Mouse (Mus musculus) lung, postnatal 36 days (tissue): ENCODE measurements around the gene Gdpd4.

ENCODE experiments used
- DNase-seq: peaks from one replicate; pipeline ENCODE4 v3.0.0; 2022; ENCODE audit warnings: mixed read lengths

Gene Gdpd4

DNA sequence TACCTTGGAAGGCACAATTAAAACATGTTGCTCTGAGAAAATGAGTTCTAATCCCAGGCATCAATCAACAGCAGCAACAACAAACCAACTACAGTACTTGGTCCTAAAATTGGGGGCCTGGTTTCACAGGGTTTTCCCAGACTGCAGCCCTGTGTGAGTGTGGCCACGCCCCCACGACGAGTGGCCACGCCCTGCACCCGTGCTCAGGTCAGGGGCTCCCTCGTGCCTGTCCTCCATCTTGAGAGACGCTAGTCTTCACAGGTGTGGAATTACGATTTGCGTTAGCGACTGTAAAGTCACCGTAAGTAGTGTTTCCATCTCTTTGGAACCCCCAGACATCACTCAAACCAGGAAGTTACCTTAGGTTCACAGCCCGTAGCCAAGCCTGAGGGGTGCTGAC is at the start of gene Gdpd4:
Gene Gdpd4 (plus strand): TSS at position 214 of the 400 bp plus-strand sequence.
- no peak for DNase-seq

DNA sequence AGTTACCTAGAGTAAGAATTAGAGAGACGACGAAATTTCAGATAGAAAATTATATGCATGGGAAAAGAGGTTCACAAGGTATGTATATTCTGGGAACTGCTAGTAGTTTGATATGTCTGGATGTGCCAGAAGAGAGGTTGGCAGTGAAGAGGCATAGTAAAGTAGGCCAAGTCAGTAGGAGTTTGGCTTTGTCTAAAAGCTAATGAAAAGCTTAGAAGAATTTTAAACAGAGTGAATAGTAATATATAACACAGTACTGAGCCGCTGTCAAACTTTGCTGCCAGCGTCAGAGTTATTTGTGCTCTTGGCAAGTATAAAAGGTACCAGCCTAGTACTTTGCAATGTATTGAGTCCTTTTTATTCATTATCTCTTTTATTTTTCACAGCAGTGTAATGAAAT is 47.4 kb upstream of the Gdpd4 start:
- no peak for DNase-seq

DNA sequence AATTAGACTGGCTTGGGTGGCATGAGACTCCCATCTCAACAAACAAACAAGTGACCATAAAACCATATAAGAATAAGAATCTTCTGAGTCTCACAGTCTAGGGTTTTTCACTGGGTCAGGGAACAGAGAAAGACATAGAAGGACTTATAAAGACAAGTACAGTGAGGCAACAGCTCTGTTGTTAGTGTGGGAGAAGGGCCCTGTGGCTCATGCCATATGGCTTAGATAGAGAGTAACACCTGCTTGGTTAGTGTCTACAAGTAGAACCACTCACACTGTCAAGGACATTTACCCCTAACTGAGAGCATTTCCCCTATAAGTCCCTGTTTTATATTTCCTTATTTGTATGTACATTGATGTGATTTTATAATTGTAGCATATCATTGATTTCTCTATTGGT is 46.4 kb upstream of the Gdpd4 start:
- DNase-seq = no peak

DNA sequence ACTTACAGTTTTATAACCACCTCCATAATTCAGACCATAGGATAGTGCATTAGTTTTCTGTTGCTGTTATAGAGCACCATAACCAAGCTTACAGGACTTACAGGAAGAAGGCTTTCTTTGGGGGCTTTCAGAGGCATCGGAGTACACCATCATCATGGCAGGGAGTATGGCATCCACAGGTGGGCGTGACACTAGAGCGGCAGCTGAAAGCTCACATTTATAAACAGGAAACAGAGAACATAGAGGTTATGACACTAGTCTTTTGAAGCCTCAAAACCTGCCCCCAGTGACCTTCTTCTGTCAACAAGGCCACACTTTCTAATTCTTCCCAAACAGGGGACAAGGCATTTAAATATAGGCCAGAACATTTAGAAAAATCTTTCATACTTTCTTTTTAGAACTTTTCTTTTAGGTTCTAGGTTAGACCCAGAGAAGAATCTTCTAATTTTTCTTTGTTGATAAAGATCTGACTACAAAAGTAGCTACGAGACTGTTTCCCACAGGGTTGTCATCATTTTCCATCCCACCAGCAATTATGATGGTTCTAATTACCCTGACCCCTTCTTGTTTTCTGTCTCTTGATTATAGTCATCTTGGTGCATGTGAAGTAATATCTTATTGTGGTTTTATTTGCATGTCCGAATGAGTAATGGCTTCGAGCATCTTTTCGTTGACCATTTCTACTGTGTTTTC is 41.8 kb upstream of the Gdpd4 start:
- DNase-seq = no peak

DNA sequence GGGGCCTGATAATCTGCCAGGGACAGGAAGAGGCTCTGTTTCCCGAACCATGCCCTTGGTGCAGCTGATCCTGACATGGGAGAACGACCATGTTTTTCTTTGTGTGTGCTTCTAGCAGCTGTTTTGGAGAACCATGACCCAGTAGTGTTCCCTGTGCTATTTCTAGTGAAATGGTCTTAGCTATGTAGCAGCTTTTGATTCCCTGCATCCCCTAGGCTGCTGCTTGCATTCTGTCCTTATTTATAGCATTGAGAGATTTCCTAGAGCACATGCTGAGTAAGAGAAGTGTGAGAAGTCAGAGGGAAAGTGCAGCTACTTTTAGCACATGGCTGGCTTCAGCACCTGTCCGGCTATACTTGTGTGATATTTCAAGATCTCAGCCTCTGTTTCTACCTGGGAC is 8.1 kb upstream of the Gdpd4 start:
- DNase-seq = no peak

DNA sequence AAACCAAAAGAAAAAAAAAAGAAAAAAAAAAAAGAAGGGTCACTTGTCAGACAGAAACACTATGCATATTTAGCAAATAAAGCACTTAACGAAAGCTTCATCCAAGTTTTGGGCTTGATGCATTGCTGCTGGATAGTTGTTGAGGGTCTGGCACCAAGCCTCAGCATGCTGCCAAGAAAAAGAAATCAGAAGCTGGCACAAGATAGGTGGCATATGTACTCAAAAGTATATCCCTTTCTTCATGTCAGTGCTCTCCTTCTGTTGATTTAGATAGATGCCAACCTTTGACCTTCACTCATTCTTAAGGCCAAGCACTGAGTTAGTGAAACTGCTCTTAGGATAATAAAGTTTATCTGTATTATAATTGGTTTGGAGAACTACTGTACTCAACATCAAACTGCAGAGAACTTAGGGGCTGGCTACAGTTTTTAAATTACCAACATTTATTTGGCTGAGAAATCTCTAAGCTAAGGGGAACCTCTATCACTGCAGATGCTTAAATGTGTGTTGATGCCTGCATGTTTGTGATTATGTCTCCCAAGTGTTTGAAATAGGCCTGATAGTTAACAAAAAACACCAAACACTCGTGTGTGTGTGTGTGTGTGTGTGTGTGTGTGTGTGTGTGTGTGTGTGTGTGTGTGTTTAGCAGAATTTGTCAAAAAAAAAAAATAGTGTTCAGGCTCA is 4.8 kb upstream of the Gdpd4 start:
- no peak for DNase-seq

DNA sequence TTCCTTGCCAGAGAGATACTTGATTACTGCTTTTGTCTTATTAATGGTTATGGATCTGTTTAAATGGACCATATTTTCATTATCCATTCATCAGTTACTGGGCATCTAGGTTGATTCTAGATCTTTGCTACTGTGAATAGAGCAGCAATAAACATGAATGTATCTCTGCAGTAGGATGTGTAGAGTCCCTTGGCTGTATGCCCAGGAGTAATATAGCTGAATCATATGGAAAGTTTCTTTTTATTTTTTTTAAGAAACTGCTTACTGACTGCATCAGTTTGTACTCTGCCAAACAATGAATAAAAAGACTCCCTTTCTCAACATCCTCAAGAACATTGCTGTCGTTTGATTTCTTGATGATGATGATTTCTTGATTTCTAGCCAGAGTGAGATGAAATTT is 6.1 kb downstream of the Gdpd4 start:
- no peak for DNase-seq

GRCm38 (mm10) chr7:97926978-97927377 is 7.2 kb downstream of the Gdpd4 start:
- no peak for DNase-seq

- DNase-seq = no peak
Measured at GRCm38 (mm10) chr7:97944485-97944884, 24.7 kb downstream of the Gdpd4 start.

DNA sequence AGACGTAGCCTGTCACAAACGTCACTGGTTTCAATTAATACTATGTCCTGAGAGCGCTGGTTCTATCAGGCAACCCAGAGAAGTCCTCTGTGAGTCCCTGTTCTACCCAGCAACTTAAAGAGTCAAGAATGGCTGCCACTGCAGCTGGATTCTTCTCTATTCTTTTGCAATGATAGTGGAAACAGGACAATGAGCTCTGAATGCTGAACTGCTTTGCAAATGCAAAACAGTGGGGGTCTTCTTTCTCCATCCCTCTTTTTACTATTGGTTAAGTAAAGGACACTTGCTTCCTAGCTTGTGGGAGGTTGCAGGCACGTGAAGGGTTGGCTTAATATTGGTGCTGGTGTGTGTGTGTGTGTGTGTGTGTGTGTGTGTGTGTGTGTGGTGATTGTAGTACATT is 52.7 kb downstream of the Gdpd4 start:
- DNase-seq = no peak

DNA sequence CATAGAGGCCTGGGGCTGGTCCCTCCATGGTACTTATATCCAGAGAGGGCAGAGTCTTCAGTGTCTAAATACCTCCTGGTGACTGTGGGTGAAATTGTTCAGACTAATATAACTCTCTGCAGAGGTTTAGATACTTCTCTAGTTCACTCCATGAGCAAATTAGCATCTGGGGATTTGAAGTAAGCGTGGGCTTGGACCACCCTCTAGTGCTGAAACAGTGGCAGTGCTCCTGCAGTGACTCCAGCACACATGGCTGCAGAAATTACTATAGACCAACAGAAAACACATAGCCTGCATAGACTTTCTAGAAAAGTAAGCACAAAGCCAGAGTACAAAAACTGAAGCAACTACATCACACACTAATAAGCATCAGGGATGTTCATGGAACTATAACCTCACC is 57.7 kb downstream of the Gdpd4 start:
- peak; percentile 59 for DNase-seq

DNA sequence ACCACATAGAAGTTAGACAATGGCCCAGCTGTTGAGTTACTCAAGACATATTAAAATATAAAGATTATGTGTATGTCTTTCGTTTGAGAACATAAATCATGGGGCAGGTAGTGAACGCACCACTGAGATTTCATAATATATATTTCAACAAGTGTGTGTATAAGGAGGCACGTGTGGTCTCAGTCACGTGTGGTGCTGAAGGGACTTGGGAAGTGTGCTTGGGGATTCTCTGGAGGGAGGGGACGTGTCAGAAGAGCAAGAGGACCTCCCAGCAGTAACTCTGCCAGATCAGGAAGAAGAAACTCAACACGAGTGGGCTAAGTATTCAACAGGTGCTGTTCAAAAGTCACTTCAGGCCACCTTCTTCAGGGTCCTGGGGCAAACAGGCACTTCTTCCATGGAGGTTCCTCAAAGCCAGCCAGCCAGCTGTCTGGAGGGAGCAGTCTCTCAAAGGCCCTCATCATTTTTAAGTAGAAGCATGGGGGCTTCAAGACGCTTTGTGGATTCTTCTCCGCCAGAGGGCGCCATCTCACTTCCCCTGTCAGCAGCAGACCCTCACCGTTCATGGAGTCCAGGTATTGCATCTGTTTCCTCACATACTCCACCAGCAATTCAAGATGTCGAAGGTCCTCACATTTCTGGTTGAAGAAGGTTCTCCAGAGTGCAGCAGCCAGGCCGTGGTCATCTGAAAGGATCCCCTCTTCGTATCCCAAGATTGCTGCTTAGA is 64.5 kb downstream of the Gdpd4 start:
- peak; percentile 32 for DNase-seq

GRCm38 (mm10) chr7:98002617-98003016 is 82.9 kb downstream of the Gdpd4 start:
- peak; percentile 51 for DNase-seq

DNA sequence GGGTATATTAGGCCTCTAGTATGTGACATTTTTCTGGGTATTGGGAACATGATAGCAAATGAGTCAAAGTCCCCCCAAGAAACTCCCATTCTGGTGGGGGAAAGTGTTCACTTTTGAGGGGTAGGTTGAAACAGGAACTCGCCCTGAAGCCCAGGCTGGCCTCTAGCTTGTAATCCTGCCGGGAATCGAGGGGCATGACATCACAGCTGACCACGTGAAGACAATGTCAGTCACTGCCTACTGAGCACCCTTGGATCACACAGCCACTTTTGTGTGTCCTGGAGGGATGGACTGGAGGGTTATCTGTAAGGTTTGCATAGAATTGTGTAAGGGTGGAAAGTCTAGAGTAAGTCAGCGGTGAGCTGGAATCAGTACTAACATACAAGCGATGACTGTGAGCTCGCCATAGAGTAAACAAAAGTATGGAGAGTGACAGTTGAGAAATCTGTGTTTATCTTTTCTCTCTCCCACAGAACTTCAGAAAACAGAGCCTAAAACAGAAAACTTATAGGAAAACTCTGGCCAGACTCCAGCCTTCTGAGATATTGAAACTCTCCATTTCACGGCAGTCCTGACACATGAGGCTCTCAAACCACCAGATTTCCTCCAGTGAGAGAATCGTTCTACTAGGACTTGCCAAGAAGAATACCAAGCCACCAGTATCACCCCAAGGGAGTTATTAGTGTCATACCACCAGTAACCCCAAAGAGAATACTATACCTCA is 128.5 kb downstream of the Gdpd4 start:
- no peak for DNase-seq

DNA sequence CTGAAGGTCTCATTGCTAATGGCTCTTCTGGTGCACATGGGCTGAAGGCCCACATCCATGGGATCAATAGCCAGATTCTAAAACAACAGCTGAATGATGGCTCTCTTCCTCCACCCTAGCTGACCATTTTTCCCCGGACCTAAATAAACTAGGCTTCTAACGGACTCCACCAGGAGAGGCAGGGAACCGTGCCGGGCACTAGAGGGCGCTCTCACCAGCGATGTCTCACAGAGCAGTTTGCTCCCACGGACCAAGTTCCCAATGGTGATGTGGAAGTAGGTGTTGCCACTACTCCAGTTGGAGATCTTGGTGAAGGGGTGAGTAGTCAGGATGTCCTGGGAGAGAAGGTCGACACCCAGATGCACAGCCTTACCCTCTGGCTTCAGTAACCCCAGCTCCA is 132.2 kb downstream of the Gdpd4 start:
- DNase-seq = peak; percentile 65

DNA sequence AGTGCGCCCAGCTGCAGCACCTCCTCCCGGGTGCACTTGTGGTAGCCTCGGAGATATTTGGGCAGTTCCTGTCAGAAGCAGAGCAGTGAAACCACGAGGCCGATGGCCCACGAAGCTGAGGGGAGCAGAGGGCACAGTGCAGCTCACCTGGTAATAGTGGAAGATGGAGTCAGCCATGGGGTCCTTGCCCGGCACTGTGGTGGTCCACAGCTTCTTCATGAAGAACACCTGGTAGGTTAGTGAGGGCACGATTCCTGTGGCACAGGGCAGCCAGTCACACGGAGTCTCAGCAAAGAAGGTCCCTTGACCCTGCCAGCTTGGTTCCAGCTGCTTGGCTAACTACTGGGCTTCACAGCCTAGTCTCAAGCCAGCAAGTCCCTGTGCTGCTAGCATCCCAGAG is 134.7 kb downstream of the Gdpd4 start:
- no peak for DNase-seq

GRCm38 (mm10) chr7:98054942-98055341 is 135.2 kb downstream of the Gdpd4 start:
- no peak for DNase-seq

DNA sequence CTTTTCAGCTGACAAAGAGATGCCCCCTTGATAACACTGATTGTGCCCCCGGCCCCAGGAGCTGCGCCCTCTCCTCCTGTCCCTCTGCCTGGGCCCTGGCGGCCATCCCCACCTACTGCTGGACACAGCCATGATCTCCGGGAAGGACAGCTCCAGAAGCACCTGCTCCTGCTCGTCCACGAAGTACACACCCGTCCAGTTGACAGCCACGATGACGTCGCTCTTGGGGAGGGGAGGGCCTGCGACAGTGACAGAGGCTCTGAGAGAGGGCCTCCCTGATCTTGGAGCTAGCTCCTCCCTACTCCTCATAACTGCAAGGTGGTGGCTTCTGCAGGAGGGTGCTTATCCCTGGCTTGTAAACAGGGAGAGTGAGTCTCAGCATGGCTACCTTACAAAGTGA is 146.5 kb downstream of the Gdpd4 start:
- no peak for DNase-seq

DNA sequence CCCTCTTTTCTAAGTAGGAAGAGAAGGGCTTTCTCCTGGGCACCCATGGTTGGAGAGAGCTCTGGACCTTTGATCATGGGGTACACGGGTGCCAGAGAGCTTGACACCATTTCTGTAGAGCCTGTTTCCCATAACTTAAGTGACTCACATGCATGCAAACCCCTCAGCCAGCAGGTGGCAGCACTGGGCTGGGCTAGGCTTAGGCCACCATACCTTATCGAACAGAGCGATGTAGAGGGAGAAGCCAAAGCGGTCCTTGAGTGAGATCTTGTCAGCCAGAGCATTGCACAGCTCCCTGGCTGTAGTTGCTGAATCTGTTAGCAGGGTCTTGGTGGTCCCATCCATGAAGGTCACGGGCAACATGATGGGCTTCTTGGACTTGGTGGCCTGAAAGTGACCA is 151.9 kb downstream of the Gdpd4 start:
- DNase-seq = peak; percentile 91

DNA sequence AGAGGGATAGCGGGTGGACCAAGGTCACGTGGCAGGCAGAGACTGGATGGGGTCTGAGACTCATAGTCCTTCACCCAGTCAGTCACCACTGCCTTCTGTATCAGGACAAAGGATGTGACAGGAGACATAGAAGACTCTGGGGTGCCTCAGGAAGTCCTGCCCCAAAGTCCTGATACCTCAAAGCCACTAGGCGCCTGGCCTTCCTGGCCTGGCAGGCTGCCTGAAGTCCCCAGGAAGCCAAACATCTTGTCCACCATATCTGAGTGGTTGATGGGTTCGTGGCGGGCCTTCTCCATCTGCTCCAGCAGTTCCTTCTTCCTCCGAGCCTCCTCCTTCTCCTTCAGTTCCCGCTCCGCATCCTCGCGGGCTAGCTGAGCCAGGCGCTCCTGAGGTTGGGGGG is 157.7 kb downstream of the Gdpd4 start:
- DNase-seq = no peak

- no peak for DNase-seq
Measured at GRCm38 (mm10) chr7:98082376-98082775, 162.6 kb downstream of the Gdpd4 start.

- DNase-seq = peak; percentile 49
Measured at GRCm38 (mm10) chr7:98084541-98085293, 165.0 kb downstream of the Gdpd4 start.

- DNase-seq = peak; percentile 56
Measured at GRCm38 (mm10) chr7:98085314-98085713, 165.6 kb downstream of the Gdpd4 start.
